Mouse (Mus musculus) kidney, embryonic 16.5 days (tissue): ENCODE measurements at regions not wholly inside any gene's neighbourhood (a gene's known extent, or its start where the extent isn't known, plus 50 kb on each side); places are given as distances from the start of the nearest gene placed in this dataset.
"Not testable (repeated sequence)": the region's sequence is repeated elsewhere in the genome, so short reads cannot be mapped to it uniquely, and the experiment has no call there.

Experiments used
- ATAC-seq: fragments of 200-750 bp; cut with Nextera tagmentation; 2 replicates; pipeline ENCODE4 v1.8.0; 2017; ENCODE audit warnings: moderate TSS enrichment; ENCODE audit not compliant: low FRiP score, low TSS enrichment
- H3K27ac ChIP-seq: fragments of 300-500 bp; sonication (generic); 2 replicates; pipeline ENCODE4 v1.5.1; 2014; ENCODE audit warnings: low read length
- H3K27me3 ChIP-seq: fragments of 300-500 bp; sonication (generic); 2 replicates; pipeline ENCODE4 v1.6.1; 2014; ENCODE audit warnings: low read length, control low read depth, mixed read lengths; ENCODE audit not compliant: insufficient read depth
- H3K36me3 ChIP-seq: fragments of 300-500 bp; sonication (generic); 2 replicates; pipeline ENCODE4 v1.6.1; 2014; ENCODE audit warnings: low read length, control low read depth, mixed read lengths; ENCODE audit not compliant: insufficient read depth
- H3K4me1 ChIP-seq: fragments of 300-500 bp; sonication (generic); 2 replicates; pipeline ENCODE4 v1.6.1; 2014; ENCODE audit warnings: low read length, control low read depth, mixed read lengths; ENCODE audit not compliant: insufficient read depth
- H3K4me2 ChIP-seq: fragments of 300-500 bp; sonication (generic); replicated peaks from 2 replicates; pipeline ENCODE4 v1.6.1; 2014; ENCODE audit warnings: low read depth, low read length
- H3K4me3 ChIP-seq: fragments of 300-500 bp; sonication (generic); 2 replicates; pipeline ENCODE4 v1.5.1; 2014; ENCODE audit warnings: mild to moderate bottlenecking, low read length
- H3K9ac ChIP-seq: fragments of 300-500 bp; sonication (generic); replicated peaks from 2 replicates; pipeline ENCODE4 v1.6.1; 2014; ENCODE audit warnings: low read length
- H3K9me3 ChIP-seq: fragments of 300-500 bp; sonication (generic); 2 replicates; pipeline ENCODE4 v1.6.1; 2016; ENCODE audit warnings: low read length, control low read depth
- WGBS: fragments of 180-500 bp; shearing (Covaris S2); extraction: QIAGEN DNeasy Blood & Tissue Kit; methylation state at CpG from one replicate; pipeline ENCODE4 v1.1.7; 2014; 5-methylcytosine and 5-hydroxymethylcytosine counted together

DNA sequence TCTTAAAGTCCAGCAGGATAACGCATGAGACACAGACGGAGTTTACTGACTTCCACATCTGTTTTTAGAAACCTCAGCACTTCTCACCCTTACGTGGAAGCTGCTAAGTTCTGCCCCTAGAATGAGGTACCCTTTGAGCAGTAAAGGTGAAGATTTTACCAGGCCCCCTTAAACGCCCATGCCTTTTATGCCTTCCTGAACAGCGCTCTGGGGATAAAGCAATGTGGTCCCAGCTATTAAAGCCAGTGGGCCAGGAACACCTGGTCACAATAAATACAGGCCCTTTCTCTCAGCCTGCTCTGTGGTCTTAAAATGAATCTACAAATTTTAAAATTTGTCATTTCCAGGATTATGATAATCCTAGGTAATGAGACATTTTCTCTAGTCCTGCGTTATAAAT lies 57.9 kb downstream of the Llph start:
- Histone ChIP-seq H3K36me3 (no peaks in the 10 kb centered on the region), H3K9me3 (no peaks in the 10 kb centered on the region), H3K9ac (no peak overlapping the region), H3K4me3 (no peak overlapping the region), H3K27me3 (no peaks in the 10 kb centered on the region), H3K4me1 (0 out of 2 replicates have a peak, but pooled peaks cover 2% of the 10 kb centered on the region), H3K27ac (no peak overlapping the region), H3K4me2 (no peak overlapping the region)
- no peak for ATAC-seq
- 58% methylated on average over 6 of the region's 6 CpGs for WGBS

DNA sequence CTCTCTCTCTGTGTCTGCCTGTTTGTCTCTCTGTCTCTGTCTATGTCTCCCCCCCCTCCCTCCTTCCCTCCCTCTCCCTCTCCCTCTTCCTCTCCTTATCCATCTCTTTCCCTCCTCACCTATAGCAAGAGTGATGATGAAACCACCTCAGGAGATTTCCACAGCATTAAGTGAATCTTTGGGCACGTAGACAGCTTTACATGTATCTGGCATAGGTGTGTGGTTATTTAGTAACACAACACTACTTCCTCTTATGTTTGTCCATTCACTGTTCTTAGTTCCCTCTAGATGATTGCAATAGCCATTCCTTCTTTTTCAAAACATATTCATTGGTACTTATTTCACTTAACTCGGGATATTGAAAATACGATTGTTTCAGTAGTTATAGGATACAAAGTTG lies 65.0 kb downstream of the Llph start:
- Histone ChIP-seq H3K27me3 (no peaks in the 10 kb centered on the region), H3K36me3 (no peaks in the 10 kb centered on the region), H3K4me1 (no peaks in the 10 kb centered on the region), H3K9me3 (no peaks in the 10 kb centered on the region), H3K9ac (no peak overlapping the region), H3K4me3 (no peak overlapping the region), H3K4me2 (no peak overlapping the region), H3K27ac (no peak overlapping the region)
- WGBS, result 94% methylated on average over 3 of the region's 3 CpGs
- no peak for ATAC-seq

DNA sequence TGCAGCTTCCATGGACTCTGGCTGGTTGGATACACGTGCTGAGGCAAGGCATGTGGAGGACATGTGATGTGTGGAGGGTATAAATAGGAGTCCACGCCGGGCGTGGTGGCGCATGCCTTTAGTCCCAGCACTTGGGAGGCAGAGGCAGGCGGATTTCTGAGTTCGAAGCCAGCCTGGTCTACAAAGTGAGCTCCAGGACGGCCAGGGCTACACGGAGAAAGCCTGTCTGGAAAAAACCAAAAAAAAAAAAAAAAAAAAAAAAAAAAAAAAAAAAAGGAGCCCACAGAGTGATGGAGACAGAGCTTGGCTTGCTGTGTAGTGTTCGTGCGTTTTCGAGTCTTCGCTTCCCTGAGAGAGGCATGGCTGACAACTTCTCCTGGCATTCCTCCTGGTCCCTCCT lies 66.5 kb downstream of the Llph start:
- H3K4me2 ChIP-seq, H3K36me3 ChIP-seq, H3K4me1 ChIP-seq, H3K4me3 ChIP-seq, H3K27ac ChIP-seq, H3K27me3 ChIP-seq, ATAC-seq, H3K9ac ChIP-seq, H3K9me3 ChIP-seq: not testable (repeated sequence)
- 95% methylated on average over 13 of the region's 13 CpGs for whole genome bisulfite sequencing

DNA sequence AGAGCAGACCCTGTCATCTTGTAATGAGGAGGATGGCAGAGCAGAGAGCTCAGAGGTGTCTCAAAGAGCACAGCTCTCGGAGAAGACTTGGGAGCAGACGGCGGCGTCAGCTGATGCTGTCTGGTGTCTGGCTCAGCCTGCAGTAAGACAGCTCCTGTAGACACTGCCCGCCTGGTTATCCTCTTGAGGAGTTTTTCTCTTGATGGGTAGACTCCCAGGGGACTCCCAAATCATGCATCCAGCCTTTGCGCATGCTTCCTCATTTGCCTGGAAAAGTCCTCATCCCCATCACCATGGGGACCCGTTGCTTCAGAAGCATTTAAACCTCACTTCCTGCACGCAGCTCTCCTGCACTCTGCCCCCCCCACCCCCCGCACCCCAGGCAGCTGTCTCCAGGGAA lies 67.6 kb downstream of the Llph start:
- ATAC-seq, result no peak
- Histone ChIP-seq H3K36me3 (no peaks in the 10 kb centered on the region), H3K9ac (no peak overlapping the region), H3K27ac (no peak overlapping the region), H3K9me3 (no peaks in the 10 kb centered on the region), H3K27me3 (no peaks in the 10 kb centered on the region), H3K4me1 (no peaks in the 10 kb centered on the region), H3K4me3 (no peak overlapping the region), H3K4me2 (peak overlapping the region; percentile 22)
- WGBS, result 36% methylated on average over 9 of the region's 9 CpGs

GRCm38 (mm10) chr10:120297311-120297710 lies 70.4 kb downstream of the Llph start:
- Histone ChIP-seq H3K9me3 (no peaks in the 10 kb centered on the region), H3K9ac (no peak overlapping the region), H3K27ac (no peak overlapping the region), H3K4me2 (no peak overlapping the region), H3K36me3 (no peaks in the 10 kb centered on the region), H3K27me3 (no peaks in the 10 kb centered on the region), H3K4me3 (no peak overlapping the region), H3K4me1 (no peaks in the 10 kb centered on the region)
- no peak for ATAC-seq

DNA sequence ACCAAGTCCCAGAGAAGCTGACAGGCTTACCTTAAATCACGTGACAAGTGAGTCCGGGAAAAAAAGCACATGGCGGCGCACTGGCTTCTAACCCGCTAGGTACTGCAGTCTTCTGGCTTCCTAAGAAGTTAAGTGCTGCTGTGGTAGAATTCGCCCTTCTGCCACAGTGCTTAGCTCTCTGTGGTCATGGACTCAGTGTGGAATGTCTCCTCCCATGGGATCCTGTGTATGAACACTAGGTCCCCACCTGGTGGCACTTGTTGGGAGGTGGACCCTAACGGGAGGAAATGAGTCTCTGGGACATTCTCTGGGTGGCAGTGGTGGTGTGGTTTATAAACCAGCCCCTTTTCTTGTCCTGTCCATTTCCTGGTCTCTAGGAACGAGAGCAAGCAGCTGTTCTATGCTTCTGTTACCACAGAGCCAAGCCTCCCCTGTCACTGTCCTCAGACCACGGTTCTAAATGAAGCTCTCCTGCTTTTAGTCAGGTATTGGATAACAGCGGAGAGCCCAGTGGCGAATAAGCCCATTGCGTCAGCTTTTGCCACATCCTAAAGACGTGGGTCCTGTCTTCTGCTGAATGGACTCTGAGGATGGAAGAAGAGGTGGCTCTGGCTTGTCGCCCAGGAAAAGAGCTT lies 71.5 kb downstream of the Llph start:
- no peak overlapping the region for H3K4me2 ChIP-seq
- peak; percentile 46; the same call in 1 of the 2 replicates for ATAC-seq
- H3K4me3 ChIP-seq, result no peak overlapping the region
- no peaks in the 10 kb centered on the region for H3K36me3 ChIP-seq
- no peaks in the 10 kb centered on the region for H3K4me1 ChIP-seq
- no peaks in the 10 kb centered on the region for H3K9me3 ChIP-seq
- whole genome bisulfite sequencing, result 66% methylated on average over 14 of the region's 14 CpGs
- H3K9ac ChIP-seq, result no peak overlapping the region
- no peak overlapping the region for H3K27ac ChIP-seq
- no peaks in the 10 kb centered on the region for H3K27me3 ChIP-seq

GRCm38 (mm10) chr10:120306010-120306409 lies 79.1 kb downstream of the Llph start:
- H3K4me1 ChIP-seq, result no peaks in the 10 kb centered on the region
- H3K27ac ChIP-seq, result no peak overlapping the region
- H3K4me2 ChIP-seq, result no peak overlapping the region
- H3K36me3 ChIP-seq, result no peaks in the 10 kb centered on the region
- no peaks in the 10 kb centered on the region for H3K9me3 ChIP-seq
- no peak overlapping the region for H3K4me3 ChIP-seq
- H3K27me3 ChIP-seq, result no peaks in the 10 kb centered on the region
- 34% methylated on average over 5 of the region's 5 CpGs for WGBS
- no peak overlapping the region for H3K9ac ChIP-seq
- ATAC-seq, result no peak

DNA sequence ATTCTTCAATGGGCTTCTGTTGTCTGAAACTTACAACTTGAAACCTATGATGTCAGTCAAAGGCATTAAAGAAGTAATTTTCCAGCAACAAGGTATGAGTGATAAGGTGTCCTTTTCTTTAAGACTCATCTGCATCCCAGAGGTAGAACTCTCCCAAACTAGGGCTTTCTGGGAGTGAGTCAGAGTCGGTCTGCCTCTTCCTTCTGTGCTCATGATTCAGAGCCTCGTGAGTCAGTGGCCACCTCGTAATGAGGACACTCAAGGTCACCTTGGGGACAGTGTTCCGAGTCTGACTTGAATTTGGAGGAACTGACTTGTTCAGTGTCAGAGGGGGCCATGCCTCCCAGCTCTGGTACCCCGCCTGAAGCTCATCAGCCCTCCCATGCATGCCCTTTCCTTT lies 81.8 kb downstream of the Llph start:
- no peak overlapping the region for H3K9ac ChIP-seq
- no peaks in the 10 kb centered on the region for H3K27me3 ChIP-seq
- no peak for ATAC-seq
- no peak overlapping the region for H3K4me3 ChIP-seq
- H3K9me3 ChIP-seq, result no peaks in the 10 kb centered on the region
- no peaks in the 10 kb centered on the region for H3K4me1 ChIP-seq
- no peaks in the 10 kb centered on the region for H3K36me3 ChIP-seq
- H3K4me2 ChIP-seq, result no peak overlapping the region
- WGBS, result 53% methylated on average over 5 of the region's 5 CpGs
- no peak overlapping the region for H3K27ac ChIP-seq
